Mouse (Mus musculus): ENCODE measurements around the gene D16Ertd472e.
"Not testable (repeated sequence)": the region's sequence is repeated elsewhere in the genome, so short reads cannot be mapped to it uniquely, and the experiment has no call there.

The D16Ertd472e gene

GRCm38 (mm10) chr16:78564110-78564821 is 12.2 kb downstream of the D16Ertd472e start:
- no peak for DNase-seq

- no peak for DNase-seq
These were observed 13.2 kb downstream of the D16Ertd472e start for GRCm38 (mm10) chr16:78563093-78563971.

- no peak for DNase-seq
These were observed 15.9 kb downstream of the D16Ertd472e start for GRCm38 (mm10) chr16:78560627-78561026.

GRCm38 (mm10) chr16:78560063-78560462 is 16.4 kb downstream of the D16Ertd472e start:
- DNase-seq, result no peak

GRCm38 (mm10) chr16:78557573-78557972 is 18.9 kb downstream of the D16Ertd472e start:
- no peak for DNase-seq

GRCm38 (mm10) chr16:78554911-78555648 is 21.4 kb downstream of the D16Ertd472e start:
- DNase-seq, result no peak

GRCm38 (mm10) chr16:78547367-78547766 is 29.1 kb downstream of the D16Ertd472e start:
- DNase-seq, result no peak

GRCm38 (mm10) chr16:78546529-78546928 is 30.0 kb downstream of the D16Ertd472e start:
- DNase-seq, result no peak

- DNase-seq, result no peak
These were observed 35.9 kb downstream of the D16Ertd472e start for GRCm38 (mm10) chr16:78540376-78541246.

- no peak for DNase-seq
These were observed 38.6 kb downstream of the D16Ertd472e start for GRCm38 (mm10) chr16:78537798-78538422.

- DNase-seq, result no peak
These were observed 39.2 kb downstream of the D16Ertd472e start for GRCm38 (mm10) chr16:78537322-78537721.

- DNase-seq, result no peak
These were observed 42.0 kb downstream of the D16Ertd472e start for GRCm38 (mm10) chr16:78534468-78534867.

GRCm38 (mm10) chr16:78531957-78532605 is 44.4 kb downstream of the D16Ertd472e start:
- no peak for DNase-seq

GRCm38 (mm10) chr16:78522974-78523373 is 53.5 kb downstream of the D16Ertd472e start:
- DNase-seq, result no peak

GRCm38 (mm10) chr16:78518697-78519096 is 57.8 kb downstream of the D16Ertd472e start:
- no peak for DNase-seq

GRCm38 (mm10) chr16:78517171-78517570 is 59.3 kb downstream of the D16Ertd472e start:
- no peak for DNase-seq

- no peak for DNase-seq
These were observed 65.0 kb downstream of the D16Ertd472e start for GRCm38 (mm10) chr16:78511526-78511925.

GRCm38 (mm10) chr16:78502492-78502891 is 74.0 kb downstream of the D16Ertd472e start:
- DNase-seq, result no peak

GRCm38 (mm10) chr16:78492696-78493095 is 83.8 kb downstream of the D16Ertd472e start:
- DNase-seq, result not testable (repeated sequence)

GRCm38 (mm10) chr16:78490779-78491178 is 85.7 kb downstream of the D16Ertd472e start:
- DNase-seq, result no peak
